Mouse (Mus musculus): ENCODE results near the gene Gm3336.

- no peak for TF ChIP-seq MAFK (IDR thresholded peaks at IDR 0.05; ENCODE audit: insufficient read depth, low read depth, low read length)
- TF ChIP-seq CHD2 (IDR thresholded peaks at IDR 0.05; ENCODE audit: low read depth, low read length) = no peak
- no peak for TF ChIP-seq HCFC1 (IDR thresholded peaks at IDR 0.05; ENCODE audit: borderline replicate concordance, insufficient read depth, low read length)
- no peak for TF ChIP-seq ZNF384 (IDR thresholded peaks at IDR 0.05; ENCODE audit: low read depth, low read length)
These were observed 17.0 kb upstream of the Gm3336 start for GRCm38 (mm10) chr8:70701048-70701981.

All from ES-E14 (cell line).